Mouse (Mus musculus) cerebellum, adult 11-12 months (tissue): Measurements from ENCODE around the gene Tmem179.
A peak's percentile ranks its signal among the peaks of the same experiment; 100 is the strongest.

ENCODE experiments used
- DNase-seq: peaks from one replicate; pipeline ENCODE4 v3.0.0; 2022

The Tmem179 gene

GRCm38 (mm10) chr12:112457839-112458238 is 58.7 kb downstream of the Tmem179 start:
- peak; percentile 21 for DNase-seq

GRCm38 (mm10) chr12:112456144-112456713 is 60.3 kb downstream of the Tmem179 start:
- no peak for DNase-seq

- DNase-seq = no peak
Measured at GRCm38 (mm10) chr12:112451826-112452225, 64.7 kb downstream of the Tmem179 start.

- DNase-seq = no peak
Measured at GRCm38 (mm10) chr12:112451381-112451780, 65.2 kb downstream of the Tmem179 start.

GRCm38 (mm10) chr12:112450883-112451282 is 65.7 kb downstream of the Tmem179 start:
- DNase-seq = no peak
